13 mouse cellular contexts compared by ENCODE assay signal in the genomic region with DNA sequence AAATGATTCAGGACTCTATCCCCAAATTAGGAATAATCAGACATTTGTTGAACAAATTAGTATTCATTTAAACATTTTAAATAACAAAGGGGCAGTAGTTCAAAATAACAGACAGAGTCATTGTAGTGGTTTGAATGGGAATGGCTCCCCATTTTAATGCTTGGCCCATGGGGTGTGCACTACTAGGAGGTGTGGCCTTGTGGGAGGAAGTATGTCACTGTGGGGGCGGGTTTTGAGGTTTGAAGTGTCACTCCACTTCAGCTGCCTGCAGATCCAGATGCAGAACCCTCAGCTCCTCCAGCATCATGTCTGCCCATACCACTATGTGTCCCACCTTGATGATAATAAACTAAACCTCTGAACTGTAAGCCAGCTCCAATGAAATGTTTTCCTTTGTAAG. TPM values are rescaled to one million over a fixed set of nuclear protein-coding genes. Genes with fewer than 3 reads are reported as not detected.
DNase-seq lines count a peak whose midpoint lies in the region; ATAC-seq and TF ChIP-seq lines count a peak whose summit lies in the region.
"Had no signal": no experiment of that assay in that cellular context is flagged by ENCODE, and none has a peak within 500 bp of the region (broad histone marks: within the 10 kb centered on the region; RNA-seq: fewer than 3 reads in every experiment).

No protein-coding gene starts in this region.

- no peak for TF ChIP-seq POLR2A in brain, embryonic 14.5 days (IDR thresholded peaks at IDR 0.05; ENCODE audit: borderline replicate concordance, extremely low read depth, insufficient read depth, insufficient read length, poor library complexity, severe bottlenecking)

- DNase-seq in frontal cortex, adult 2 months (ENCODE audit: extremely low spot score in 1 of 2, low spot score in 1 of 2), result no peak
- peak; percentile 48 for DNase-seq in 416B (ENCODE audit: low read depth)
- peak; percentile 64 for DNase-seq in ES-CJ7 (ENCODE audit: low read depth, low spot score)
- peak; percentile 33 for DNase-seq in brain, embryonic 14.5 days (ENCODE audit: low read depth)
- DNase-seq in liver, result no peak
- no peak for DNase-seq in gastrocnemius, adult 8-10 months (ENCODE audit: low spot score in 2 of 2)
- DNase-seq in cerebellum, postnatal 36 days, result no peak
- DNase-seq: cerebellum, postnatal 14 days; lung, postnatal 10 days; thymus, postnatal 25 days had no signal

- TF ChIP-seq CTCF in brain, embryonic 14.5 days (IDR thresholded peaks at IDR 0.05; ENCODE audit: borderline replicate concordance, extremely low read depth, insufficient read depth, insufficient read length), result no peak

- peak; percentile 59; the same call in 1 of the 2 replicates for ATAC-seq in frontal cortex, adult (ENCODE audit: low TSS enrichment)
- ATAC-seq: intestine, embryonic 16.5 days; midbrain, embryonic 16.5 days had no signal

RNA-seq across cellular contexts. Expression of a gene that starts 26.6 kb away (rescaled TPM):
- 26.9 and 27.1 TPM in 2 replicates for polyA plus RNA-seq in frontal cortex, adult 2 months (2012; rRNA removed)
- 14.2 and 15.5 TPM in 2 replicates for polyA plus RNA-seq in brain, embryonic 14.5 days (2012; rRNA removed)
- 100 to 1,000 TPM; 118 to 168 (median 150) TPM for total RNA-seq in gastrocnemius, adult 8-10 months (2022)

RNA-seq across cellular contexts. Expression of a gene that starts 55.7 kb away (rescaled TPM):
- polyA plus RNA-seq in frontal cortex, adult 2 months (2012; rRNA removed), result 0.50 and 0.98 TPM in 2 replicates
- polyA plus RNA-seq in brain, embryonic 14.5 days (2012; rRNA removed), result 0.15 and 0.28 TPM in 2 replicates
- total RNA-seq in gastrocnemius, adult 8-10 months (2022), result under 1 TPM in 2 of 4 experiments, not detected in 2; 0.17 to 0.24 TPM
- polyA plus RNA-seq: midbrain, embryonic 16.5 days had no signal

Comparison
In these comparisons a context has a peak if more than half of its experiments do, and no peak if none do; other contexts are left out.
1. DNase-seq: peak in 416B (single experiment), ES-CJ7 (single experiment) and brain, embryonic 14.5 days (single experiment); none in frontal cortex, adult 2 months (0 of 2), liver (single experiment), gastrocnemius, adult 8-10 months (0 of 2) and cerebellum, postnatal 36 days (0 of 2).